Mouse (Mus musculus) urinary bladder, adult 18-20 months (tissue): ENCODE data around the gene Inpp4a.

ENCODE experiments used
- DNase-seq, 2 experiments: peaks; one replicate each; pipeline ENCODE4 v3.0.0; 2022; ENCODE audit warnings: low spot score in 2 of 2, mixed read lengths in 2 of 2

Inpp4a gene

DNA sequence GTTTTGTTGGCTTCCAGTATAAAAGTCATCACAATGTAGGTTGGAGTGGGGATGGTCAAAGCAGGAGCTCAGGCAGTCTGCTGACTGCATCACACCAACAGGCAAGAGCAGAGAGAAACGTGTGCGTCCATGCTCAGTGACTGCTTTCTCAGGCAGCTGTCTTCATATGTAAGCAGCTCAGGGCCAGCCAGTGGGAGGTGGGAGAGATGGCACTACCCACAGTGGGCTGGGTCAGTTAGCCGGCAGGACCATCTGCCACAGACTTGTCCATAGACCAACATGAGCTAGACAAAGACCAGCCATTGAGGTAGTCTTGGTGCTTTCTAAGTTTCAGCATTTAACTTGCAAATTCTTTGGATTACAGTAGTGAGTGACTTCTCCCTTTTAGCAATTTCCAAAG is 56.6 kb downstream of the Inpp4a start:
- DNase-seq = no peak

DNA sequence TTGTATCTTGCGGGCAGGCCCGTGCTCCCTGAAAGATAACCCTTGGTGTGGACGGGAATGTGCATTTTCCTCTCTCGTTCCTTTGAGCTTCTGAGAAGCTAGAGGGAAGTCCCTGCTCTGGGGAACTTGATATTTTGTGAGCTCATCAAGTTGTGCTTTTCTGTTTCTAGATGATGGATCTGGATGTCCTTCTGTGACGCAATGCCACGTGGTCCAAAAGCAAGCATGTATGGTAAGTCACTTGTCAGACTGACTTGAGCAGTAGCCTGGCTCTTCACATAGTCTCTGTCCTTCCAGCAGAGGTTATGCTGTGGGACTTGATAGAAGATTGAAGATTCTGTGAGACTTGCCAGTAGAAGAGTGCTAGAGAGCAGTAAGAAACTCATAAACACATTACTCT is 57.5 kb downstream of the Inpp4a start:
- DNase-seq = no peak

DNA sequence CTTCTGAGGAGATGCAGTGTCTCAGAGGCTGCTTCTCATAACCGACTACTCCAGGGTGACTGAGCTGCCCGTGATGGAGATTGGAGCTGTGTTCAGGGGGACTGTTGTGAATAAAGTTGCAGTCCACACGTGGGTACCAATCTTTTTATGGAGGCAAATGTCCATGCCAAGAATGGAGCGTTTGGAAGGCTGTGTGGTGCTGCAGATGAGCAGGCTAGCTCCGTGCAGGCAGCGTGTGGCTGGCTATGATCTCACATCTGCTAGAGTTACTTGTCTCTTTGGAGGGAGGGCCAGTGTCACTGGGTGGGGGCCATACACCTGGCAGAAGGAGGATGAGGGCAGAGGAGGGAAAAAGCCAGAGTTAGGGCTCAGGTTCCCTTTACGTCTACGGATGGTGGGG is 59.0 kb downstream of the Inpp4a start:
- DNase-seq = no peak

DNA sequence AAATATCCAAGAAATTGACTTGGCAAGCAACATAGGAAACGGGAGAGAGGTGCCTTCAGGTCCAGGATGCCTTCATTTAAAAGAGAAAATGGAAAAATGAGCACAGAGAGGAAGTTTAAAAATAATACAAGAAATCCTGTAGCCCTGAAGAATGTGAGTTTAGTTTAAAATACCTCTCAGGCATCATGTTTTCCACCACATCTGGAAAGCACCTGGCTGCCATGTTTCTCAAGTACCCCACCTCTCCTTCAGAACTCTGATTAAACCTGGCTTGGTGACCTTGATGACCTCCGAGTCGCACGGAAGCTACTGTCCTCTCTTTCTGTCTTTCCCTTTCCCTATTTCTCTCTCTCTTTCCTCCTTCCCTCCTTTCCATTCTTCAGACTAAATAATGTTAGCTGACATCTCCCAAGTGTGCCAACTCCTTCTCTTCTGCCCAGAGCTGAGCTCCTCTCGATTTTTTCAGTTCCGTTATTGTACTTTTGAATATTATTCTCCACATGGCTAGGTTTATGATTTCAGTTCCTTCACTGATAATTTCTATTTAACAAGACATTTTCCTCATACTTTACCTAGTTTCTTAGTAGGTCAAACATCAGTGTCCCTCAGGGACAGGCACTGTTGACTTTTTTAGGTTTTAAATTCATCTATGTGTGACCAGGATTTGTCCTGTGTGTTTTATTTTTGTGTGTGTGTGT is 59.9 kb downstream of the Inpp4a start:
- DNase-seq = no peak

DNA sequence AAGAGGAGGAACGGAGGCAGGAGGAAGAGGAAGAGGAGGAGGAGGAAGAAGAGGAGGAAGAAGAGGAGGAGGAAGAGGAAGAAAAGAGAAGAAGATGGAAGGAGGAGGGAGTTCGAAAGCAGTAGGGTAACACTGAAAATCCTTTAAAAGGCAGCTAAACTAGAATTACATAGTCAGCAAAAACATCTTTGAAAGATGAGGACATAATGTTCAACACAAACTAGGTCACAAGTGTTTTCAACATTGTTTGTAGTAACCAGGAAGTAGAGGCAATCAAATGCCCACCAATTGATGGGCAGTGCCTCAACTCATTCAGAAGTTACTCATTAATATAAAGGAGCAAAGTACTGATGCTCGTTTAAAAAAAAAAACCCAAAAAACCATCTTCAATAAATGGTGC is 61.1 kb downstream of the Inpp4a start:
- DNase-seq = no peak

DNA sequence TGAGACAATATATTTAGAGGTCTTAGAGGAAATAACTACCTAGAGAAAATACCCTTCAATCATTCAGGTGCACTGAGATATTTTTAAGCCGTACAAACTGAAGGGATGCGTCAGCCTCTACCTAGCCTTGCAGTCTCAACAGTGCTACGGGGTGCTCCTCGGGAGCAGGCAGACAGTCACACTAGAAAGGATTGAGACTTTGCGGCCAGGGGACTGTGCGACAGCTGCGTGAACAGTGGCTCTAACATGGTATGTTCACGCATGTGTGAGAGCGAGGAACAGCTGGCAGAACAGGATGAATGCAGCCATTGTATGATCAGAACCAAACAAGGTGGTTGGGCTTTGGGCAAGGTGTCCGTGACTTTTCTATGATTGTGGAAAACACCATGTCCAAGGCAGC is 63.1 kb downstream of the Inpp4a start:
- DNase-seq = no peak

DNA sequence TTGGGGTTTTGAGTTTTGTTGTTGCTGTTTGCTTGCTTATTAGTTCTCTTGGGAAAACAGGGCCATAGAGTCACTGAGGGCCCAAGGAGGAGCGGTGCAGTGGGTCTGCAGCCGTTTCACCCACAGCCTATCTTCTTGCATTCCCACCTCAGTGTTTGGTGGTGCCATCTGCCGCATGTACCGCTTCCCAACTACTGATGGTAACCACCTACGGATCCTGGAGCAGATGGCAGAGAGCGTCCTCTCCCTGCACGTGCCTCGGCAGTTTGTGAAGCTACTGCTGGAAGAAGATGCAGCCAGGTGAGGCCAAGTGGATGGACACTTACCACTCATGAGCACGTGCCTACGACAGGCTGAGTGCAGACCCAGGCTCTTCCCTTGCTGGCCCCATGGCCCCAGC is 68.5 kb downstream of the Inpp4a start:
- DNase-seq = no peak

DNA sequence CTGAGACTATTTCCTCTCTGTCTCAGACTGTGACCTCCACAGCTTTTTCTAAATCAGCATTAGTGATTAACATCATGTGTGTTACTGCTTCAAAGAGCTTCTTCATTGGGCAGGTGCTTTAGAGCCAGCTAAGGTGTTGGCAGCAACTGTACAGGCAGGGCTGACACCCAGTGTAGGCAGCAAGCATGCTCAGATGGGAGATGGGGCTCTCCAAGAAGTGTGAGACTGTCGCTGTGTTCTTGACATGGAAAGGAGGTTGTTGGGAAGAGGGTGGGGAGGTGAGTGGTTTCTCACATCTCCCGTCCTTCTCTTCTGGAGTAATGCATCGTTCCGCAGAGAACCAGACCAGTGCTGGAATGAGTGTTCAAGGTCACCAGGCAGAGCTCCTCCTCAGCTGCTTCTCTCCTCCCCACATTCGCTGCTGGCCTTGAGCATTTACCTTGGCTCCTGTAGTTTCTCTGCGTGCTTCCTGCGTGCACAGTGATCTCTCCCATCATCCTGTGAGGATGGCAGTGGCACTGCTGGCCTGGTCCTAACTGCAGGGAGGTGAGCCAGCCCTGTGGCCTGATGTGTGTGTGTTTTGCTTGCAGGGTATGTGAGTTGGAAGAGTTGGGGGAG is 69.2 kb downstream of the Inpp4a start:
- DNase-seq = no peak

DNA sequence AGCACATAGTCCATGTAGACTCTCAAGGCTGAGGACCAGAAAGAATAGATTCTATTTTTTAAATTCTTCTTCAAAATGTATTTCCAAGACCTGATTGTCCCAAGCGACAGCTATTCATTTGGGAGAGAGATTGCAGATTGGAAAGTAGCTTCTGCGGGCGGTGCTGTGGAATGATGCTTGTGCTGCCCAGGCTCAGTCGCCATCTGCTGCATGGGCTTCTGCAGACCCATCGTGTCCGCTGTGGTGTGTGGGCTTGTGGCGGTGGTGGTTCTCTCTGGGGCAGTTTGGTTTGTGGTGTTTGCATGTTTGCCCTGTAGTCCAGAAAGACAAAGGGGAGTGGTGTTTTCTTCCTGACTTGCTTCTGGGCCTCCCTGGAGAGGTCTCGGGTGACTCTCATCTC is 76.5 kb downstream of the Inpp4a start:
- DNase-seq = no peak

DNA sequence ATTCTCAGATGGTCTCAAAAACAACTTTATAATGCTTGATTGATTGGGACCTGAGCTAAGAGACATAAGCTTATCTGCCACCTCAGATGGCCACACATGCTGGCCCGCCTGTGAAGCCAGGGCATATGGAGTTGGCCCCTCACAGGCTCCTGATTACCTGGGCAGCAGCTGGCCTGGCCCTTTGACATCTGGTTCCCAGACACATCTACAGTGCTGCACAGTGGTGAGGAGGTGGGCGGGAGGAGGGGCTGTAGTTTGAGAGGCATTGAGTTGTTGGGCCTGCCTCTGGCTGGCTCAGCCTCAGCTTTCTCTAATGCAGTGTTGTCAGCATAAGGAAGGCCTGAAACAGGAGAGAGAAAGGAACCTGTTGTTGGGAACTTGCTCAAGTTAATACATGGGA is 77.1 kb downstream of the Inpp4a start:
- no peak for DNase-seq

DNA sequence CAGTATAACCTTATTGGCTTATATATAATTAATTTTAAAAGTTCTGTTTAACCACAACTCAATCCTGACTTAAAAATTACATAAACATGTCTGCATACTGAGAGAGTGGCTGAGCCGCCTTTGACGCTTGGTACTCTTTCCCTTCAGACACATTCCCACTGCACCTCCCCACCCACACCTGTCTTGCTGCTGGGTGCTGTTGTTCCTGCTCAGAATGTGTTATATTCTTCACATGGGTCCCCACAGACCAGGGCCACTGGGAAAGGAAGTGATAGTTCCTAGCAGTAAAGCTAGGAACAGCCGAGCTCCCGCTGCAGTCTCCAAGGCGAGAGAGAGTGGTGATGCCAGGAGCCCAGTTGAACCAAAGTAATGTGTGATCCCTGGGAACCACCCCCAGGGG is 78.4 kb downstream of the Inpp4a start:
- DNase-seq = no peak

DNA sequence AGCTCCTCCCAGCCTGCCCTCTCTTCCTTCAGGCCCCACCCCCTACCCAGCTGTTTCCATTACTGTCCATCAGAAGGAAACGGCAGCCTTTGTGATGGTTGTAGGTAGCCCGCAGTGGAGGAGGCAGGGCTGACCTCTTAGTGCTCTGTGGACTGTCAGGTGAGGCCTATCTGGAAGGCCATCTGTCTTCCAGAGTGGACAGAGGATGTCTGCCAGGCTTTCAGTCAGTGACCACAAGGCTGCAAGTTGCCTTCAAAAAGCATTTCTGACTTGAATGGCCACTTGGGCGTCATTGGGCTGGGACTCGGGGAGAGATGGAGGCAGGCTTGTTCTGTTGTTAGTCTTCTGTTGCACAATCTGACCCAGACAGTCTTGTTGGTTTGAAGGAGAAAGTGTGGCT is 79.9 kb downstream of the Inpp4a start:
- DNase-seq = no peak

DNA sequence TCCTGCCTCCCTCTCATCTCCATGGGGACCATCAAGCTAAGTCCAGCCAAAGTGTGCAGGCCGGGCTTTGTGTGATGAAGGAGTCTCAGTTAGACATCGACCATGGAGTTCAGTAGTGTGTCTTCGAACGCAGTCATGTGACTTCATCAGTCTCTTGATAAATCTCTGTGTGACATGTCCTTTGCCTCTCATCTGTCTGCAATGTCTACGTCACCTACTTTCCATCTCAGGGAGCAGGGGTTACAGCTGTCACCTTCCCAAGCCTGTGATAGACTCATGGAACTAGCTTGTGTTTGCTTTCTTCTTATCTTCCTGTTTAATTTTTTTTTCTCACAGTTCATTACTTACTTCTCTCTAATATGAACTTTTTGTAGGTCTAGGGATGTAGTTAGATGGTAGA is 81.2 kb downstream of the Inpp4a start:
- no peak for DNase-seq

DNA sequence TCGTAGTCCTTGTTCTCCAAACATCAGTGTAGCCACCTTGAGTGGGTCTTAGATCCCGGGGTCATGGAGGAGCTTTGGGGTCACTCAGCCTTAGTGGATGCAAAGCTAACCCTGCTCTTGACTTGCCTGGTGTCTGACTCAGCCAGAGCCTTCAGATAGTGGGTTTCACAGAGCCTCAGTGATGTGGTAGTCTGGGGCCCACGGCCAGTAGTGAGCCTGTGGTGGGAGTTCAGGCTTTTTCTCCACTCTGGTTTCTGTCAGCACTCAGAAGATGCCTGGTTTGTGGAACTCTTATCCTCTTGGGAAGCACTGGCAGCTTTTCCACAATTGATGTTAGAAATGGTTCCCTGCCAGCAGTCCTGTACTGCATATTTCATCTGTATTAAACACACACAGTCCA is 84.6 kb downstream of the Inpp4a start:
- DNase-seq = no peak

DNA sequence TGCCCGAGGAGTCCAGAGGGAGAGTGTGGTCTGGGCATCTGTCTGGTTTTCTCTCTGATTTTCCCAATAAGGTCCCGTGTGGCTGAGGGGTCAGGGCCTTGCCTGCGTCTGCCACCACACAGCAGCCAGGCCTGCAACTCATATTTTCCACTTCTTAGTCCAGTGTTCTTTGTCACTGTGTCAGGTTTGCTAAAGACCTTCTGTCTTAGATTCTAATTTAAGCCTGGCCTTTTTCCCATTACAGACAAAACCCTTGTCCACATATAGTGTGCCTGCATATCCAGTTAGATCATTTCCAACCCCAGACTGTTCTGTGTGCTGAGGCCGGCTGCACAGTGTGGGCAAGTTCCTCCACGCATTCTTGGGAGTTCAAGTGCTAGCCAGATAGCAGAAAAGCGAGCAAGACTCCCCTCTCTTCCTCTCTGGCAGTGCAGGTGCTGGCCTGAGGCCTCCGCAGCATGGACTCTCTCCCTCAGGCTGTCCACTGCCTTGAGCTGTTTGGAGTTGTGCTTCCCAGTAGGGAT is 86.8 kb downstream of the Inpp4a start:
- no peak for DNase-seq

DNA sequence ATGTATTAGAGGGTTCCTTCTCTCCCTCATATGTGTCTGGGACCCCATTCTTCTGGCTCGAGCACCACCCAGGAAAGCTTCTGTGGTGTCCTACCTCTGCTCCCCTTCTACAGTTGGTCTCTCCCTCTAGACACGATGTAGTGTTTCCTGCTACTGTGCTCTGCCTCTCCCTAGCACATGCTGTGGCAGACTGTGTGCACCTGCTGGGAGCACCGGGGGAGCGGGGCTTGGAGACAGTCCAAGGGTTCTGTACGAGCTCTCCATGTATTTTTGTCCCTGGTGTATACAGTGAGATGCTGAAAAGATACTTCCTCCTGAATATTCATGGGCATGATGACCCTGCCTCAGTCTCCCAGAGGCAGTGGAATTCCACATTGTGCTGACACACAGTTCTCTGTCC is 93.5 kb downstream of the Inpp4a start:
- DNase-seq = no peak

DNA sequence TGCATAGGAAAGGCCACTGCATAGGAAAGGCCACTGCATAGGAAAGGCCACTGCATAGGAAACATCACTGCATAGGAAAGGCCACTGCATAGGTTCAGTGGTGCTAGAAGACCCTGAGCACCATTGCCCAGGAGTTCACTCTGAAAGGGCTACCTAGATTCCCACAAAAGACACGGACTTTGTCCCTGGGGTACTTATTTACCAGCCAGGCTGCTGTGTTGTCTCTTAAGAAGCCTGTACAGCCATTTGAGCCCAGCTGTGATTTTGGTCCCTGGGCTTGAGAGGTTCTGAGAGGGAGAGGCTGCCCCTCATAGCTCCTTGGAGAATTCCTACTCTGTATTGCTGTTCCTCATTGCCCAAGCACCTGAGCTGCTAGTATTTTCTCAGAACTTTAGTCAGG is 96.8 kb downstream of the Inpp4a start:
- DNase-seq = no peak

DNA sequence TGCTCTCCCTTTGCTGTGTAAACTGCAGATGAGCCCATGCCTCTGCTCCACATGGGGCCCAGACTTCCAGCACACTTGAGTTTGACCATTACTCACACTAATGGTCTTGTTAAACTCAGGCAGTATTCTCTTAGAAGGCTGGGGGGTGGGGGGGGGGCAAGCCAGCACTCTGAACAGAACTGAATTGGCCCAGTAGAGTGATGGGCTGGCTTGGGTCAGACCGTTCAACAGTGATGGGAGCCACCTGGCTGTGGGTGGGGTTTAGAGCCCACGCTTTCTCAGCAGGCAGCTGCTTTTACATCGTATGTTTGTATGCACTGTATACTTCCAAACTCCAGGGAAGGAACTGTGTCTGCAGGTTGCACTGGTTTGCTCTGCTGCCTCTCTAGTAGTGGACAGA is 99.3 kb downstream of the Inpp4a start:
- DNase-seq = no peak

DNA sequence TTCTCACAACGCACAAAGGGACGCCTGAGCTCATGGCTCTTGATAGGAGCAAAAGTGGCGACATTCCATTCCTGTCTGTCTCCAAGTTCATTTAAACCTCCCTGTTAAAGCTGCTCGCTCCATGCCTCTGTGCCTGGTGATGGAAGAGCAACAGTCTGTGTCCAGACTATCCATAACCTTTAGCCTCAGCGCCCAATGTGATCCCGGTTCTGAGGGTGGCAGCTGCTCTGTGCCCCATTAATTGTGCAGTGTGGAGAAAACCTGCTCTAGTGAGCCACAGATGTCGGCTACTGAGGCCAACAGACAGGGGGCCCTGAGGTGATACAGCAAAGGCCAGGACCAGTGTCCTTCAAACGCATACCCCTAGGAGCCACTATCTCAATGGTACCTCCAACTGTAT is 100.1 kb downstream of the Inpp4a start:
- DNase-seq = no peak

DNA sequence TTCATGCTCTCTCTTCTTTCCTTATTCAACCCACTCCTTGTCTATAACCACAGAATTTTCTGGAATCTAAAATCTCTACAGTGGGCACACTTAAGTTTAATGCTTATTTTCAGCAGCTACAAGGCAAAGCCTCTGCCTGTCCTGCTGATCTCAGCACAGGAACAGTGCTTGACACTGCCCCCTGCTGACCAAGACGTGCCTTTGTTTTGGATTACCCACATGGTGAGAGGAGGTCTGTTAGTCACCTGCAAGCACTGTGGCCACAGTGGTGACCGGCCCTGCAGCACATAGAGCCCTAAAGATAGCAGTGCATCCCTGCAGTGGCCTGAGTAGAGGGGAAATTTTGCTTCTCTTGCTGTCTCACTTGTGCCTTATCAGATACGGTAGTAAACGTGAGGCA is 102.0 kb downstream of the Inpp4a start:
- DNase-seq = peak; percentile 11 to 28

DNA sequence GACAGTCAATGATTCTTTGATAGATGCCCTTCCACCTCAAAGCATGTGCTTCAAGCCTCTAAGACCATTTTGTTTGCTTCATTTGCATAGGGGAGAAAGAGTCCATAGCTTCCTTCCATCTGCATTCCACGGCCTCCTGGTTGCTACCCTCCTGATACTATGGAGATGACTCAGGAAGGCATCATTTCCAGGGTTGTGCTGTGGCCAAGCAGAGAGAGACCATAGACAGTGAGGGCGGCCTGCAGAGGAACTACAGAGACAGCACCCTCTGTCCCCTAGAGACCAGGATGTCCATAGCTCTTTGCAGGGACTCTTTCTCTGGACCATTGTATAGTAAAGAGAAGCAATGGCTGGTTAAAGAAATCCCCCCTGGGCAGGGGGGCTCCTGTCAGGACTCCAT is 105.5 kb downstream of the Inpp4a start:
- DNase-seq = no peak

DNA sequence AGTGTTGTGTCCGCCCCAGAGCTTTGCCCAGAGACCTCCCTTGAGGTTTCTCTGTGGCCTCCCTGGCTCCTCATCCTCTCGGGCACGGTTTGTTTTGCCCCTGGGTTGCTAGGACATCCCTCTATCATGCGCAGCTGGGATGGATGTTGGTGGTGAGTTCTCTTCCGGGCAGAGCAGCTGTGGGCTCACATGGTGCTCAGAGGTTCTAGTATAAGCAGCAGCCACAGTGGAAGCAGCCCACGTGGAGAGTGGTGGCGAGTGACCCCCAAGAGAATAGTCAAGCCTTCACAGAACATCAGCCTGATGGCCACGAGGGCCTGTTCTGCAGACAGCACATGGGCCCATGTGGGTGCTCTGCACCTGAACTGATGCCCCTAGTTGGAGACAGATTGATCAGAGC is 107.6 kb downstream of the Inpp4a start:
- no peak for DNase-seq

DNA sequence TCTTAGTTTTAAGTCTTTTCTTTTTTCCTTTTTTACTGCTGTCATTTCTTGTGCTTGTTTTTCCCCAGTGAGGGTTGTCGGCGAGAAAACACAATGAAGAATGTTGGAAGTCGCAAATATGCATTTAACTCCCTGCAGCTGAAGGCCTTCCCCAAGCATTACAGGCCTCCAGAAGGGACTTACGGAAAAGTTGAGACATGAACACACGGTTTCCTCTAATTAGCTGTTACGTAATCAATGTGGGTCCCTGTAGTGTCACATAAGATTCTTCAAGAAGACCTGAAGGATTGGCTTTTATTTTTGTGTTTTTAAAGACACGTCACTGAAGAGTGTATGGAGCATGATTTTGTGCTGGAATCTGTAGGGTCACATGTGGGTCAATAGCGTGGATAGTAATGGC is 108.4 kb downstream of the Inpp4a start:
- no peak for DNase-seq

DNA sequence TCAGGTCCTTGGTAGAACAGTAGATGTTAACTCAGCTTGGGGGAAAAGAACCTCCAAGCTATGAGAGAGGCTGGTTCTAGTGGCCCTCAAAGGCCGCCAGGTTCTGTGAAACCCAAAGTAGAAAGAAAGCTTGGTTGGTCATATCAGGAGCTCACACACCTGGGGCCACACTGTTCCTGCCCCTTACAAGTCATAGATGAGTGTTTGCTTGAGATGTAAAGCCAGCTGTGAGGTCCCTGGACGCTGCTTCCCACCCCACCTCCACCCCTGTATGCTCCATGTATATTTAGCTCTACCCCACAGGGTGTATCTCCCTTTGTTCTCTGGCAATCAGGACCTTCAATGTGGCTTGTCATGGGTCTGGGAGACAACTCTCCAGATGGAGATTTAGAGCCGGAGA is 109.0 kb downstream of the Inpp4a start:
- no peak for DNase-seq
